Mouse (Mus musculus): ENCODE results near the gene Nek7. TPM values are rescaled to one million over a fixed set of nuclear protein-coding genes. Genes with fewer than 3 reads are reported as not detected.

Nek7 gene
- polyA plus RNA-seq, 1 experiment from 2014 or later, result 17.8 TPM

DNA sequence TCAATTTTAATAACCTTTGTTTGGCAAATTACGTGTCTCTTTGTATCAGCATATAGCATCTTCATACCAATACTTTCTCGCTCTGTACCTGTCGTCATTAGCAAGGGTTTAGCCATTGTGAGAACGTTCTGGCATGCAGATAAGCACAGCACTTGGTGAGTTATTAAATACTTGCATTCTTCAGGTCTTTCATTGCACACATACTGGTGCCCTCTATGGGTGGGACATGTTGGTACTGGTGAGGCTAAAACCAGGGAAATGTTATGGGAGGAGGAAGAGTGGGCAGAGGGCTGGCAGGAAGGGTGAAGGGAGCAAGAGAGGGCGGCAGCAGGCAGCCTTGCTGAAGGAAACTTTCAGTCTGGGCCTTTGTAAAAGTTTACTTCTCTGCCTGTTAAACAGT lies 132.4 kb downstream of the Nek7 start:
- 87% methylated on average over 5 of the region's 5 CpGs for WGBS
- Histone ChIP-seq H3K27me3 (replicated peaks) (no peaks in the 10 kb centered on the region), H3K4me1 (peaks cover 4% of the 10 kb centered on the region; the same call in 1 of the 2 replicates), H3K27ac (no peak overlapping the region), H3K4me2 (no peak overlapping the region), H3K36me3 (replicated peaks) (no peaks in the 10 kb centered on the region), H3K9ac (no peak overlapping the region), H3K9me3 (no peaks in the 10 kb centered on the region), H3K4me3 (no peak overlapping the region)
- no peak for ATAC-seq (replicated peaks)

DNA sequence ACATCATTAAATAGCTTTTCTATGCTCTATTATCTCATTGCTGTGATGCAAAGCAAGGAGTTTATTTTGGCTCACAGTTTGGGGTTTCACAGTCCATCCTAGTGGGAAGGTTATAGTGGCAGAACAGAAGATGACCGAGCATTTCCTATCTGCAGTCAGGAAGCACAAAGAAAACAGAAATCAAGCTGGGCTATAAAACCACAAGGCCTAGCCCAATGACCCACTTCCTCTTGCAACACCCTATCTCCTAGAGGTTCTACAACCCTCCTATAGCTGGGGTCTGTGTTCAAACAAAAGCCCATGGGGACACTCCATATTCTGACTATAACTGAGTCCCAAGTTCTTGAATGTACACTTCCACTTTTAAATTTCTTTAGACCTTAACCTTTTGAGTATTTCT lies 139.2 kb downstream of the Nek7 start:
- no peak overlapping the region for H3K4me2 ChIP-seq
- peaks cover 3% of the 10 kb centered on the region; the same call in 1 of the 2 replicates for H3K9me3 ChIP-seq
- no peak overlapping the region for H3K4me3 ChIP-seq
- H3K4me1 ChIP-seq, result no peaks in the 10 kb centered on the region
- 93% methylated on average over 1 of the region's 1 CpGs for WGBS
- no peaks in the 10 kb centered on the region for H3K27me3 ChIP-seq (replicated peaks)
- H3K9ac ChIP-seq, result no peak overlapping the region
- no peak overlapping the region for H3K27ac ChIP-seq
- no peaks in the 10 kb centered on the region for H3K36me3 ChIP-seq (replicated peaks)
- no peak for ATAC-seq (replicated peaks)

DNA sequence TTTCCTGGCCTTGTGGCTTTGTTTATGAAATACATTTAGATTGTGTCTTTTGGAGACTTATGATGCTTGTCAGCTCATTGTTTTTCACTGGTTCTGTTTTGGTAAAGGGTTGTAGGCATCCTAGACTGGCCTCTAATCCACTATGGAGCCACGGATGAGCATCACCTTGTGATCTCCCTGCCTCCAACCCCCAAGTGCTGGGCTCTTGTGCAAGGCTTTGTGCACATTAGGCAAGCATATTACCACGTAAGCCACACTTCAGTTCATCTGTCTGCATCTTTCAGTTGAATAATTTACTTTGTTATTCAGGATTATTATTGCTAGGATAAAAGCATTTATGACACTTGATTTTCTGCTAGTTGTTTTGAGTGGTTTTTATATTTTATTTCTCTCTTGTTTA lies 154.6 kb downstream of the Nek7 start:
- no peaks in the 10 kb centered on the region for H3K4me1 ChIP-seq
- no peak overlapping the region for H3K9ac ChIP-seq
- no peak for ATAC-seq (replicated peaks)
- H3K36me3 ChIP-seq (replicated peaks), result no peaks in the 10 kb centered on the region
- H3K4me3 ChIP-seq, result no peak overlapping the region
- WGBS, result 60% methylated on average over 2 of the region's 2 CpGs
- H3K27me3 ChIP-seq (replicated peaks), result no peaks in the 10 kb centered on the region
- no peak overlapping the region for H3K4me2 ChIP-seq
- H3K27ac ChIP-seq, result no peak overlapping the region
- no peaks in the 10 kb centered on the region for H3K9me3 ChIP-seq

DNA sequence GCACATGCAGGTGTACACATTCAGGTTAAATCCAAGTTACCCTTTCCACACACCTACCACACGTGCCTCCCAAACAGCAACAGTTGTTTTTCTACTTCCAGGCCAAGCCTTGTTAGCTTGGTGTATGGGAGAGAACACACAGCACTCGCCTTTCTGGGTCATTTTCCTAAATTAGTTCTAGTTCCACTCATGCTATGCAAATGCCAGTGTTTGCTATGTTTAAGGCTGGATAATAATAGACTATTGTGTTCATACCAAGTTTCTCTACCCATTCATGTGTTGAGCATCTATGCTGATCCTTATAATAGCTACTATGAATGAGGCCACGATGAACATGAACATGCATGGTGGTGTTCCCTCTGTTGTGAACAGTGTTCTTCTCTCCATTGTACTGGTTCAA lies 158.5 kb downstream of the Nek7 start:
- H3K9ac ChIP-seq, result no peak overlapping the region
- H3K27ac ChIP-seq, result no peak overlapping the region
- no peak overlapping the region for H3K4me2 ChIP-seq
- no peaks in the 10 kb centered on the region for H3K4me1 ChIP-seq
- no peaks in the 10 kb centered on the region for H3K36me3 ChIP-seq (replicated peaks)
- H3K27me3 ChIP-seq (replicated peaks), result no peaks in the 10 kb centered on the region
- ATAC-seq (replicated peaks), result no peak
- 79% methylated on average over 3 of the region's 3 CpGs for WGBS
- H3K4me3 ChIP-seq, result no peak overlapping the region
- no peaks in the 10 kb centered on the region for H3K9me3 ChIP-seq

DNA sequence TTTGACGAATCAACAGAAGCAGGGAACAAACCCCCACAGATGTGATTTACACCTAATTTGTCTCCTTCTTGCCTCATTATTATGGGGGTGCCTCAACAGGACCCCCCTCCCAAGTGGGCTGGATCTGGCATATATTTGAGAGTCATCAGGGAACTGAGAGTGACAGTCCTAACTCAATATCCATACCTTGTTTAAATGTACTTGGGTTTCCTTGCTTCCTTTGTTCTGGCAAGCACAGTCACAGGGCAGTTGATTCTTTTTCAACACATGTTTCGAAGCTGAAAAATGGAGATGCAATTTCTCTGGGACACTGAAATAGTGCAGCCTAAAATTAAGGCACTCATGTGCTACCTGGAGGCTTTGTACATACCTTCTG lies 170.5 kb downstream of the Nek7 start:
- H3K4me1 ChIP-seq, result peaks cover 12% of the 10 kb centered on the region
- peak; percentile 61; the same call in 1 of the 2 replicates for ATAC-seq (replicated peaks)
- no peaks in the 10 kb centered on the region for H3K27me3 ChIP-seq (replicated peaks)
- no peak overlapping the region for H3K4me2 ChIP-seq
- H3K36me3 ChIP-seq (replicated peaks), result no peaks in the 10 kb centered on the region
- H3K9me3 ChIP-seq, result no peaks in the 10 kb centered on the region
- no peak overlapping the region for H3K9ac ChIP-seq
- 61% methylated on average over 2 of the region's 2 CpGs for whole genome bisulfite sequencing
- peak overlapping the region; percentile 68 for H3K27ac ChIP-seq
- H3K4me3 ChIP-seq, result no peak overlapping the region

DNA sequence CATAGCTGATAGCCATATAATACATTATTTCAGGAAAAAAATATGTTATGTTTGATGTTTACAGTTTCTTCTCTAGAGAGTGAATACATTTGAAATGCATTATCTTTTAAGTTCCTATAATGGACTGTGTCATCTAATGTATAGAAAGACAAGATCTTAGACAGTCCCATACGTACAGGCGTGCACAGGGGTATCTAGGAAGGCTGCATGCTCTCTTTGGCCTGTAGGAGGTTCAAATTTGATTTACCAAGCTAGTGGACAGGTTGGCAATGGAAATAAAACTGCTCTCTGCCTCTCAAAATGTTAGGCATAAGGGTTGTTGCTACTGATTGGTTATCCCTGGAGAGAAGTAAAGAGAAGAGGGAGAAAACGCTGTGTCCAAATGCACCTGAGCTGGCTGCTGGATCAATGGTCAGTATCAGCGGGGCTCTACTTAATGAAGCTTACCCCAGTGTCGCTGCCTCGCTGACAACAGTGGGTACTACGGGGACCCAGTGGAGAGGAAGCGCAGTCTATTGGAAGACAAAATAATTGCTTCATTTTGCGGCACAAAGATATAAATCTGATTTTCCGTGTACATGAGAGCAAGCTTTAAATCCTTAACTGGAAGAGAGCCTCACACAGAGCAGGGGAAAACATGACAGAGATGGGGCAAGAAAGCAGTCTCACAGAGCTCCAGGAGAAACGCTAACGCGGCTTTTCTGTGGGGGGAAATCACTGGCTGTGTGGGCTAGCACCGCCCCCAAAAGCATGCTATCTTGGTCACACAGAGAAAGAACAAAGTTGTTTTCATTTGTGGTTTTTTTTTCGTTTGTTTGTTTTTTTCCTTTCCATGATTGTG lies 171.1 kb downstream of the Nek7 start:
- no peak overlapping the region for H3K4me3 ChIP-seq
- peaks cover 12% of the 10 kb centered on the region for H3K4me1 ChIP-seq
- H3K4me2 ChIP-seq, result peak overlapping the region; percentile 15
- no peaks in the 10 kb centered on the region for H3K9me3 ChIP-seq
- no peak overlapping the region for H3K9ac ChIP-seq
- ATAC-seq (replicated peaks), result peak; percentile 85
- no peaks in the 10 kb centered on the region for H3K27me3 ChIP-seq (replicated peaks)
- no peaks in the 10 kb centered on the region for H3K36me3 ChIP-seq (replicated peaks)
- peak overlapping the region; percentile 68 for H3K27ac ChIP-seq
- WGBS, result 50% methylated on average over 15 of the region's 15 CpGs

DNA sequence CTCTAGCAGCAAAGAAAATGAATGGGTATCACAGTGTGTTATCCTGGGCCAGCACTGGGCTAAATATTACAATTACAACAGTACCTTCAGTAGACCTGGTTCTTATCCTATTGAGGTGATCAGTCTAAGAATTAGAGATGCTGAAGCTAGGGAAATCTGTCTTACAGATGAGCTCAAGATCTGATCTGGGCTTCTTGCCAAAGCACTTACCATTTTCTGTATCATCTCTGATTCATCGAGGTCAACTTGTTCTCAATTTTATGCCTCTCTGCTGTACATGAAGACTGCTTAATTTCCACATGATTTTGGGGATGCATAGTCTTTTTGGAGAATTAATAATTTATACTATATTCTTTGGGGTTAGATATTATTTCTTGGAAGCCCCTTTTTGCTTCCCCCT lies 173.1 kb downstream of the Nek7 start:
- no peak for ATAC-seq (replicated peaks)
- no peak overlapping the region for H3K9ac ChIP-seq
- H3K4me2 ChIP-seq, result no peak overlapping the region
- no peaks in the 10 kb centered on the region for H3K36me3 ChIP-seq (replicated peaks)
- no peak overlapping the region for H3K27ac ChIP-seq
- H3K4me3 ChIP-seq, result no peak overlapping the region
- no peaks in the 10 kb centered on the region for H3K9me3 ChIP-seq
- WGBS, result 79% methylated on average over 1 of the region's 1 CpGs
- H3K4me1 ChIP-seq, result peaks cover 12% of the 10 kb centered on the region
- no peaks in the 10 kb centered on the region for H3K27me3 ChIP-seq (replicated peaks)

Other genes starting within 250 kb of the Nek7 start
- 124 and 139 TPM in 2 replicates for gene Lhx9, start 228.4 kb upstream of the Nek7 start, polyA plus RNA-seq (2015; fragmentation: Nextera tagmentation; extraction: Ambion mirVana)
- gene 2310009B15Rik, start 236.7 kb upstream of the Nek7 start, polyA plus RNA-seq (2015; fragmentation: Nextera tagmentation; extraction: Ambion mirVana), result 33.6 and 37.6 TPM in 2 replicates

Measured in midbrain, embryonic 15.5 days (tissue).